Mouse (Mus musculus): ENCODE results near the gene Ccnyl1. TPM values are rescaled to one million over a fixed set of nuclear protein-coding genes. Genes with fewer than 3 reads are reported as not detected.

Ccnyl1 gene
- polyA plus RNA-seq, 1 experiment from 2014 or later: 5.5 TPM

GRCm38 (mm10) chr1:64705230-64705629 is 15.0 kb downstream of the Ccnyl1 start:
- Histone ChIP-seq H3K4me3 (no peak overlapping the region), H3K9ac (no peak overlapping the region), H3K9me3 (no peaks in the 10 kb centered on the region), H3K4me1 (no peaks in the 10 kb centered on the region), H3K4me2 (no peak overlapping the region), H3K27me3 (no peaks in the 10 kb centered on the region), H3K36me3 (peaks cover 21% of the 10 kb centered on the region), H3K27ac (no peak overlapping the region)
- no peak for ATAC-seq (ENCODE audit: insufficient number of reproducible peaks, insufficient read depth, low FRiP score, low TSS enrichment, low read depth)
- 46% methylated on average over 6 of the region's 6 CpGs for WGBS

DNA sequence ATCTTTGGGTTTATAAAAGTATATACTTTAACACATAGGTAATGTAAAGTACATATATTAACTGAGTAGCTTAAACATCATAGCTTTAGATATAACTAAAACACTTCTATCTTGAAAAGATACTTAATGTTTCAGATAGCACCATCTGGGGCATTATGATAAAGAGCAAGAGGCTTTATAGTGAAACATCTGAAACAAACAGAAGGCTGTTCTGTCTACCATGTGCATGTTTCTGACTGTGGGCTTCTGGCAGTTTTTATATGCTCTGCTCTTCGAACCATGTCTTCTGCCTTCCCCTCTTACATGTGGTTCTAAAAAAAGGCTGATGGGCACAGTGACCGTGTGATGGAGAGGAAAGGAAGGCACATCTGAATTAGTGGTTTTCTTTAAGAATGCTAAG is 16.4 kb downstream of the Ccnyl1 start:
- H3K4me3 ChIP-seq: no peak overlapping the region
- no peak overlapping the region for H3K9ac ChIP-seq
- no peaks in the 10 kb centered on the region for H3K9me3 ChIP-seq
- no peaks in the 10 kb centered on the region for H3K27me3 ChIP-seq
- peaks cover 21% of the 10 kb centered on the region for H3K36me3 ChIP-seq
- no peak for ATAC-seq (ENCODE audit: insufficient number of reproducible peaks, insufficient read depth, low FRiP score, low TSS enrichment, low read depth)
- no peaks in the 10 kb centered on the region for H3K4me1 ChIP-seq
- 87% methylated on average over 2 of the region's 2 CpGs for WGBS
- no peak overlapping the region for H3K27ac ChIP-seq
- no peak overlapping the region for H3K4me2 ChIP-seq

DNA sequence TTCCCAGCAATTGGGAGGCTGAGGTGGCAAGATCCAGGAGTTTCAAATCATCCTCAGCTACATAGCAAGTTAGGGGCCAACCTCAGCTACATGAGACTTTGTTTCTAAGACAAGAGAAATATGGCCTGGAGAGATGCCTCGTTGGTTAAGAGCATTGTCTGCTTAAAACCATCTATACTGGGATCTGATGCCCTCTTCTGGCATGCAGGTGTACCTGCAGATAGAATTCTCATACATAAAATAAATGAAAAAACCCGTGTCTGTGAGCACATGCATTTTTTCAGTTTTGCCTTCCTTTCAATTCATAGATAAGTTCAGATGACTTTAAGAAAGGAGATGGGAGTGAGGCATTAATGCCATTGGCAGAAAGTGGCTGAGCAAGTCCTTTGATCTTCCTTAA is 19.6 kb downstream of the Ccnyl1 start:
- ATAC-seq (ENCODE audit: insufficient number of reproducible peaks, insufficient read depth, low FRiP score, low TSS enrichment, low read depth): no peak
- H3K4me3 ChIP-seq: no peak overlapping the region
- no peaks in the 10 kb centered on the region for H3K9me3 ChIP-seq
- WGBS: 18% methylated on average over 2 of the region's 2 CpGs
- H3K36me3 ChIP-seq: peaks cover 8% of the 10 kb centered on the region
- H3K27me3 ChIP-seq: no peaks in the 10 kb centered on the region
- no peaks in the 10 kb centered on the region for H3K4me1 ChIP-seq
- no peak overlapping the region for H3K4me2 ChIP-seq
- H3K27ac ChIP-seq: no peak overlapping the region
- H3K9ac ChIP-seq: no peak overlapping the region

DNA sequence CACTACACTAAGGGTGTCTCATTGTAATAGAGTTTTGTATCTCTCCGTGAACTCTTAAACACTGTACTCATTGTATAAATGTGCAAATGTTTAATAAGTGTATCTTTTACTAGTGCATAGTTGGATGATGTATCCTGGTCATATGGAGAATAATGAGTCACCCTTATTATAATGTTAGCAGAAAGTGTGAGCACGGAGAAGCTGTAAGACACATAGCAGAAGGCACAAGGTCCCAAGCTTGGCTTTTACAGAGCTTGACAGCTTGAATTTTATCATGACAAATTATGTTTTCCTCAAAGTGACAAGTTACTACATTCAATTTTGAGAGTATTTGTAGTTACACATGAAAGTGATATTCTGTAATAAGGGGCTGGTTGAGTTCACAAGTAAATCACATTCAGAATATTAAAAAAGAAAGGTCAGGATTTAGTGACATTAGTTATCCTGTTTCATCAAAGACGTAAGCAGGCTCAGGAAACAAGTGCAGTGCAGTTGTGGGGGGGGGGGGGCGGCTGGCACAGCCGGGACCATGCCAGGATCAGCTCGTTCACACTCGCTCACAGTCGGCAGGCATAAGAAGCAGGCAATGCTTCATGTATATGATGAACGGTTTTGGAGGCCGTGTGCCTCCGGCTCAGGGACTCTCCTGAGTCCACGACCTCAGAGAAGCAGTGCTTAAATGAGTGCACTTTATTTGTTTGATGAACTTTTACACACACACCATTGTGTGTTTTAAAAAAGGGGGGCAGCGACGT is 21.9 kb downstream of the Ccnyl1 start:
- H3K4me1 ChIP-seq: no peaks in the 10 kb centered on the region
- ATAC-seq (ENCODE audit: insufficient number of reproducible peaks, insufficient read depth, low FRiP score, low TSS enrichment, low read depth): no peak
- H3K4me3 ChIP-seq: no peak overlapping the region
- H3K36me3 ChIP-seq: peaks cover 21% of the 10 kb centered on the region
- H3K9ac ChIP-seq: no peak overlapping the region
- H3K27me3 ChIP-seq: no peaks in the 10 kb centered on the region
- no peak overlapping the region for H3K4me2 ChIP-seq
- 87% methylated on average over 14 of the region's 14 CpGs for WGBS
- no peaks in the 10 kb centered on the region for H3K9me3 ChIP-seq
- H3K27ac ChIP-seq: no peak overlapping the region

- Histone ChIP-seq H3K4me3 (no peak overlapping the region), H3K4me2 (no peak overlapping the region), H3K4me1 (no peaks in the 10 kb centered on the region), H3K9me3 (no peaks in the 10 kb centered on the region), H3K9ac (no peak overlapping the region), H3K27ac (no peak overlapping the region), H3K36me3 (peaks cover 25% of the 10 kb centered on the region), H3K27me3 (no peaks in the 10 kb centered on the region)
- no peak for ATAC-seq (ENCODE audit: insufficient number of reproducible peaks, insufficient read depth, low FRiP score, low TSS enrichment, low read depth)
- 67% methylated on average over 2 of the region's 2 CpGs for WGBS
Measured at GRCm38 (mm10) chr1:64715458-64715857, 25.2 kb downstream of the Ccnyl1 start.

- peaks cover 28% of the 10 kb centered on the region for H3K36me3 ChIP-seq
- no peak overlapping the region for H3K4me2 ChIP-seq
- H3K9ac ChIP-seq: no peak overlapping the region
- ATAC-seq (ENCODE audit: insufficient number of reproducible peaks, insufficient read depth, low FRiP score, low TSS enrichment, low read depth): no peak
- H3K9me3 ChIP-seq: no peaks in the 10 kb centered on the region
- no peaks in the 10 kb centered on the region for H3K4me1 ChIP-seq
- no peaks in the 10 kb centered on the region for H3K27me3 ChIP-seq
- WGBS: 89% methylated on average over 7 of the region's 7 CpGs
- no peak overlapping the region for H3K27ac ChIP-seq
- no peak overlapping the region for H3K4me3 ChIP-seq
Measured at GRCm38 (mm10) chr1:64716589-64717304, 26.5 kb downstream of the Ccnyl1 start.

DNA sequence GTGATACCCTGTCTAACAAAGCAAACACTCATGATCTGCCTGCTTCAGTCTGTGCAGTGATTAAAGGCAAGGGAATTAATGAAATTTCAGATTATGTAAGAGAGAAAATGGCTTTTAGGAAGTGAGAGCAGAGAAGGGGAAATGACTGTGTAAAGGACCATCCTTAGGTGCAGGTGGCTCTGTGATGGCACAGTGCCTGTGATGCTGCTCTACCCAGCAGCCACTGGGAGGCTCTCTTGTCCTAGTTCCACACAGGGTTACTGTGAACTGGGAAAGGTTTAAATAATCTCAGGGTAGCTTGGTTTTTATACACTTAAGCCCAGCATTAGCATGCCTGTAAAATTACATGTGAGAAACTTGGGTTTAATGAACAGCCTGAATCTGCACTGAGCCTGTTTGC is 27.2 kb downstream of the Ccnyl1 start:
- H3K9ac ChIP-seq: no peak overlapping the region
- no peaks in the 10 kb centered on the region for H3K27me3 ChIP-seq
- H3K9me3 ChIP-seq: no peaks in the 10 kb centered on the region
- no peaks in the 10 kb centered on the region for H3K4me1 ChIP-seq
- H3K27ac ChIP-seq: no peak overlapping the region
- no peak overlapping the region for H3K4me2 ChIP-seq
- peaks cover 33% of the 10 kb centered on the region for H3K36me3 ChIP-seq
- no peak overlapping the region for H3K4me3 ChIP-seq
- no peak for ATAC-seq (ENCODE audit: insufficient number of reproducible peaks, insufficient read depth, low FRiP score, low TSS enrichment, low read depth)

GRCm38 (mm10) chr1:64721034-64721587 is 30.9 kb downstream of the Ccnyl1 start:
- no peak for ATAC-seq (ENCODE audit: insufficient number of reproducible peaks, insufficient read depth, low FRiP score, low TSS enrichment, low read depth)
- Histone ChIP-seq H3K4me1 (no peaks in the 10 kb centered on the region), H3K9me3 (no peaks in the 10 kb centered on the region), H3K27me3 (no peaks in the 10 kb centered on the region), H3K4me3 (no peak overlapping the region), H3K36me3 (peaks cover 31% of the 10 kb centered on the region), H3K9ac (no peak overlapping the region), H3K27ac (no peak overlapping the region), H3K4me2 (no peak overlapping the region)
- WGBS: 89% methylated on average over 10 of the region's 10 CpGs

- Histone ChIP-seq H3K27me3 (peaks cover 39% of the 10 kb centered on the region), H3K9me3 (no peaks in the 10 kb centered on the region), H3K27ac (no peak overlapping the region), H3K4me1 (peaks cover 14% of the 10 kb centered on the region), H3K4me2 (no peak overlapping the region), H3K4me3 (no peak overlapping the region), H3K36me3 (0 out of 2 replicates have a peak, but pooled peaks cover 7% of the 10 kb centered on the region), H3K9ac (no peak overlapping the region)
- ATAC-seq (ENCODE audit: insufficient number of reproducible peaks, insufficient read depth, low FRiP score, low TSS enrichment, low read depth): no peak
- 74% methylated on average over 4 of the region's 4 CpGs for WGBS
Measured at GRCm38 (mm10) chr1:64730046-64730445, 39.8 kb downstream of the Ccnyl1 start.

GRCm38 (mm10) chr1:64731341-64732020 is 41.2 kb downstream of the Ccnyl1 start:
- 0 out of 2 replicates have a peak, but pooled peaks cover 8% of the 10 kb centered on the region for H3K36me3 ChIP-seq
- peaks cover 28% of the 10 kb centered on the region for H3K4me1 ChIP-seq
- H3K4me3 ChIP-seq: no peak overlapping the region
- H3K27ac ChIP-seq: no peak overlapping the region
- no peaks in the 10 kb centered on the region for H3K9me3 ChIP-seq
- no peak for ATAC-seq (ENCODE audit: insufficient number of reproducible peaks, insufficient read depth, low FRiP score, low TSS enrichment, low read depth)
- peaks cover 53% of the 10 kb centered on the region for H3K27me3 ChIP-seq
- WGBS: 63% methylated on average over 16 of the region's 16 CpGs
- no peak overlapping the region for H3K4me2 ChIP-seq
- H3K9ac ChIP-seq: no peak overlapping the region

DNA sequence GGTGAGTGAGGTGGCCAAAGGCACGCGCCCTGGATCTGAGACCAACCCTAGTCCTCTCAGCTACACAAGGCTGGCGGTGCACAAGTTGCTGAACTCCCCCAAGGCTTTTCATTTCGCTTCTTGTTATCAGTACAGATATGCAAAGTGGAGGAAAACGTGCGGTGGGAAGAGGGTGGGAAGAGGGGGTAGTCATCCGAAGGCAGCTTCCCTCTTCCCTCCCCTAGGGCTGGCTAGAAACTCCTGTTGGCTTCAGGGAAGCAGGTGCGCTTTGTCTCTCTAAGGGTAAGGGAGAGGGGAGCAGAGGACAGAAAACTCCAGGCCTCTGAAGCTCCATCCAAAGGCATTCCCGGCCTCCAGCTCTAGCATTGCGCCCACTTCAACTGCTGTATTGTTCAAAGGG is 41.9 kb downstream of the Ccnyl1 start:
- Histone ChIP-seq H3K27ac (no peak overlapping the region), H3K4me3 (no peak overlapping the region), H3K4me1 (peaks cover 29% of the 10 kb centered on the region), H3K4me2 (no peak overlapping the region), H3K9me3 (no peaks in the 10 kb centered on the region), H3K36me3 (0 out of 2 replicates have a peak, but pooled peaks cover 8% of the 10 kb centered on the region), H3K27me3 (peaks cover 60% of the 10 kb centered on the region), H3K9ac (no peak overlapping the region)
- 40% methylated on average over 10 of the region's 10 CpGs for WGBS
- no peak for ATAC-seq (ENCODE audit: insufficient number of reproducible peaks, insufficient read depth, low FRiP score, low TSS enrichment, low read depth)

All from embryonic facial prominence, embryonic 13.5 days (tissue).